Mouse (Mus musculus): Measurements from ENCODE around the gene Atp8b5. TPM values are rescaled to one million over a fixed set of nuclear protein-coding genes. Genes with fewer than 3 reads are reported as not detected.
A peak's percentile ranks its signal among the peaks of the same experiment; 100 is the strongest.

Gene Atp8b5
- polyA plus RNA-seq, 1 experiment from 2014 or later, result 0.59 TPM

GRCm38 (mm10) chr4:43251269-43251668 is 15.7 kb upstream of the Atp8b5 start:
- POLR2A ChIA-PET, result no interaction called here

GRCm38 (mm10) chr4:43257040-43257439 is 9.9 kb upstream of the Atp8b5 start:
- CTCF ChIA-PET, result interaction anchor here (1.2 kb wide), 1 partner anchor 210 kb away, joined by 3 read pairs; no protein-coding TSS in a partner anchor
- ATAC-seq, result no peak
- TF ChIP-seq CTCF (IDR thresholded peaks at IDR 0.05), result peak; percentile 42
- in situ Hi-C loops (cut with MboI; ENCODE audit: low pct_unique_long_range_greater_than_20kb), result no loop called here
- POLR2A ChIA-PET, result no interaction called here
- no peak for DNase-seq (ENCODE audit: low read depth, low spot score)
- no peaks in the 10 kb centered on the region for H3K27me3 ChIP-seq

More at GRCm38 (mm10) chr4:43251269-43251668, 15.7 kb upstream of the Atp8b5 start:
- no peaks in the 10 kb centered on the region for H3K27me3 ChIP-seq
- ATAC-seq, result no peak
- in situ Hi-C loops (cut with MboI; ENCODE audit: low pct_unique_long_range_greater_than_20kb), result no loop called here
- no peak for TF ChIP-seq CTCF (IDR thresholded peaks at IDR 0.05)
- no peak for DNase-seq (ENCODE audit: low read depth, low spot score)
- CTCF ChIA-PET, result no interaction called here

- CTCF ChIA-PET, result interaction anchor here (1.8 kb wide), 1 partner anchor 15 kb away, joined by 4 read pairs; no protein-coding TSS in a partner anchor
- POLR2A ChIA-PET, result no interaction called here
- H3K27me3 ChIP-seq, result no peaks in the 10 kb centered on the region
- ATAC-seq (no peak), DNase-seq (ENCODE audit: low read depth, low spot score) (no peak)
- in situ Hi-C loops (cut with MboI; ENCODE audit: low pct_unique_long_range_greater_than_20kb), result no loop called here
- no peak for TF ChIP-seq CTCF (IDR thresholded peaks at IDR 0.05)
Measured at GRCm38 (mm10) chr4:43258556-43258955, 8.4 kb upstream of the Atp8b5 start.

- DNase-seq (ENCODE audit: low read depth, low spot score) (no peak), ATAC-seq (no peak)
- CTCF ChIA-PET, result interaction anchor here (1.8 kb wide), 1 partner anchor 16 kb away, joined by 4 read pairs; no protein-coding TSS in a partner anchor
- no peaks in the 10 kb centered on the region for H3K27me3 ChIP-seq
- in situ Hi-C loops (cut with MboI; ENCODE audit: low pct_unique_long_range_greater_than_20kb), result no loop called here
- TF ChIP-seq CTCF (IDR thresholded peaks at IDR 0.05), result no peak
- POLR2A ChIA-PET, result no interaction called here
Measured at GRCm38 (mm10) chr4:43259435-43259834, 7.5 kb upstream of the Atp8b5 start.

- POLR2A ChIA-PET, result no interaction called here
- in situ Hi-C loops (cut with MboI; ENCODE audit: low pct_unique_long_range_greater_than_20kb), result no loop called here
- CTCF ChIA-PET, result no interaction called here
- DNase-seq (ENCODE audit: low read depth, low spot score), result no peak
- no peaks in the 10 kb centered on the region for H3K27me3 ChIP-seq
- ATAC-seq, result no peak
- no peak for TF ChIP-seq CTCF (IDR thresholded peaks at IDR 0.05)
Measured at GRCm38 (mm10) chr4:43260096-43260495, 6.9 kb upstream of the Atp8b5 start.

GRCm38 (mm10) chr4:43262821-43263220 is 4.1 kb upstream of the Atp8b5 start:
- no peak for TF ChIP-seq CTCF (IDR thresholded peaks at IDR 0.05)
- no peak for ATAC-seq
- no peak for DNase-seq (ENCODE audit: low read depth, low spot score)
- no peaks in the 10 kb centered on the region for H3K27me3 ChIP-seq
- in situ Hi-C loops (cut with MboI; ENCODE audit: low pct_unique_long_range_greater_than_20kb), result no loop called here
- ChIA-PET CTCF (interaction anchor here (1.0 to 1.2 kb wide), 2 partner anchors 8 to 9 kb away, joined by 3 read pairs; no protein-coding TSS in a partner anchor), POLR2A (no interaction called here)

GRCm38 (mm10) chr4:43266146-43266545 is 813 bp upstream of the Atp8b5 start:
- POLR2A ChIA-PET, result no interaction called here
- TF ChIP-seq CTCF (IDR thresholded peaks at IDR 0.05), result no peak
- ATAC-seq, result no peak
- in situ Hi-C loops (cut with MboI; ENCODE audit: low pct_unique_long_range_greater_than_20kb), result loop anchor here (5.0 kb wide), 1 partner anchor 156 kb away; no protein-coding TSS in a partner anchor
- no peaks in the 10 kb centered on the region for H3K27me3 ChIP-seq
- DNase-seq (ENCODE audit: low read depth, low spot score), result no peak
- CTCF ChIA-PET, result interaction anchor here (1.1 to 2.4 kb wide), 4 partner anchors 9 to 219 kb away, joined by 3 to 7 read pairs (median 3); no protein-coding TSS in a partner anchor

- DNase-seq (ENCODE audit: low read depth, low spot score) (no peak), ATAC-seq (no peak)
- H3K27me3 ChIP-seq, result no peaks in the 10 kb centered on the region
- CTCF ChIA-PET, result interaction anchor here (0.8 to 2.4 kb wide), 4 partner anchors 8 to 165 kb away, joined by 3 to 7 read pairs (median 3); no protein-coding TSS in a partner anchor
- POLR2A ChIA-PET, result no interaction called here
- in situ Hi-C loops (cut with MboI; ENCODE audit: low pct_unique_long_range_greater_than_20kb), result loop anchor here (5.0 kb wide), 1 partner anchor 155 kb away; no protein-coding TSS in a partner anchor
- TF ChIP-seq CTCF (IDR thresholded peaks at IDR 0.05), result no peak
Measured at GRCm38 (mm10) chr4:43267323-43267658, 332 bp downstream of the Atp8b5 start.

- in situ Hi-C loops (cut with MboI; ENCODE audit: low pct_unique_long_range_greater_than_20kb), result no loop called here
- CTCF ChIA-PET, result no interaction called here
- ATAC-seq, result no peak
- POLR2A ChIA-PET, result no interaction called here
- H3K27me3 ChIP-seq, result no peaks in the 10 kb centered on the region
- TF ChIP-seq CTCF (IDR thresholded peaks at IDR 0.05), result no peak
- DNase-seq (ENCODE audit: low read depth, low spot score), result no peak
Measured at GRCm38 (mm10) chr4:43285476-43285875, 18.5 kb downstream of the Atp8b5 start.

GRCm38 (mm10) chr4:43287305-43287704 is 20.3 kb downstream of the Atp8b5 start:
- CTCF ChIA-PET, result interaction anchor here (0.9 kb wide), 1 partner anchor 20 kb away, joined by 3 read pairs; the partner anchor contains the start of gene Atp8b5
- ATAC-seq (no peak), DNase-seq (ENCODE audit: low read depth, low spot score) (no peak)
- POLR2A ChIA-PET, result no interaction called here
- no peaks in the 10 kb centered on the region for H3K27me3 ChIP-seq
- TF ChIP-seq CTCF (IDR thresholded peaks at IDR 0.05), result no peak
- in situ Hi-C loops (cut with MboI; ENCODE audit: low pct_unique_long_range_greater_than_20kb), result no loop called here

GRCm38 (mm10) chr4:43294001-43294400 is 27.0 kb downstream of the Atp8b5 start:
- TF ChIP-seq CTCF (IDR thresholded peaks at IDR 0.05), result no peak
- POLR2A ChIA-PET, result no interaction called here
- DNase-seq (ENCODE audit: low read depth, low spot score) (no peak), ATAC-seq (no peak)
- no peaks in the 10 kb centered on the region for H3K27me3 ChIP-seq
- in situ Hi-C loops (cut with MboI; ENCODE audit: low pct_unique_long_range_greater_than_20kb), result no loop called here
- CTCF ChIA-PET, result interaction anchor here (1.4 kb wide), 1 partner anchor 16 kb away, joined by 4 read pairs; no protein-coding TSS in a partner anchor
